Mouse (Mus musculus) frontal cortex, adult (tissue): ENCODE measurements around the gene Clasp2.
"Not testable (repeated sequence)": the region's sequence is repeated elsewhere in the genome, so short reads cannot be mapped to it uniquely, and the experiment has no call there.

ENCODE experiments used
- ATAC-seq: cut with Nextera tagmentation; 2 replicates; pipeline ENCODE4 v1.9.2; 2017; ENCODE audit warnings: mild to moderate bottlenecking, moderate library complexity, mixed read lengths; ENCODE audit not compliant: low TSS enrichment

Clasp2 gene

DNA sequence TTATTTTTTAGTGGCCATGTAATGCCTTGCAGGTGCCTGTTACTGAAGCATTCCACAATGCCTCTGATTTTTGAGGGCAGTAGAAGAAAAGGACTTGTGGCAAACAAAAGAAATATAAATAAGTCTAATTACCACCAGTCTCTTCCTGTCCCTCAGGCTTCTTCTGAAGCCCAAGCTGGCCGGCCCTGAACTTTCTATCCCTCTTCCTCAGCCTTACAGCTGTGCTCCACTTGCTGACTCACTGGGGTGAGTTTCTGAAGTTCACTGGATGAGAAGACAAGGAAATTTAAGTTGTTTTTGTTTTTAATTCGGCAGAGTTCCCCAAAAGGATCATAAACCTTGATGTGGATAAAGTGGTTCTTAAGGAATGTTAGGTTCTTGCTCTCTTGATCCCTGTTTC lies 74.6 kb downstream of the Clasp2 start:
- no peak for ATAC-seq

- peak; percentile 88 for ATAC-seq
Measured at GRCm38 (mm10) chr9:113822150-113822549, 80.9 kb downstream of the Clasp2 start.

- no peak; the same call in 1 of the 2 replicates for ATAC-seq
Measured at GRCm38 (mm10) chr9:113828719-113829118, 87.4 kb downstream of the Clasp2 start.

DNA sequence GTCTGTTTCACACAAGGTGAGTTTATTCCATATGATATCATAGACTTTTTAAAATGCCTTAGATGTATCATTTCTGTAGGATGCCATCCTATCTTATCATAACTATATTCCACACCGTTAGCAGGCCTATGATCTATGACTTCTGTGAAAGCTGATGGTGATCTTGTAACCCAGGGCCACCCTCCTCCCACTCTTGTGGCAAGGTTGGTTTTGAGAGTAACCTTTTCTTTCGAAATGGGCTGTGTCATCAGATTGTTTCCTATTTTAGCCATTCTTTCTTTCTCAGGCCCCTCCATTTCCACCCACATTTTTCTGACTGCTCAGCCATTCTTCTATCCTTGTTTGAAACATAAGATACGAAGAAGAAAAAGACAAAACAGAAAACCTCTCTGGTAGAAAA lies 88.9 kb downstream of the Clasp2 start:
- ATAC-seq, result no peak

- no peak for ATAC-seq
Measured at GRCm38 (mm10) chr9:113833481-113833880, 92.2 kb downstream of the Clasp2 start.

GRCm38 (mm10) chr9:113837001-113837400 lies 95.7 kb downstream of the Clasp2 start:
- ATAC-seq, result no peak

DNA sequence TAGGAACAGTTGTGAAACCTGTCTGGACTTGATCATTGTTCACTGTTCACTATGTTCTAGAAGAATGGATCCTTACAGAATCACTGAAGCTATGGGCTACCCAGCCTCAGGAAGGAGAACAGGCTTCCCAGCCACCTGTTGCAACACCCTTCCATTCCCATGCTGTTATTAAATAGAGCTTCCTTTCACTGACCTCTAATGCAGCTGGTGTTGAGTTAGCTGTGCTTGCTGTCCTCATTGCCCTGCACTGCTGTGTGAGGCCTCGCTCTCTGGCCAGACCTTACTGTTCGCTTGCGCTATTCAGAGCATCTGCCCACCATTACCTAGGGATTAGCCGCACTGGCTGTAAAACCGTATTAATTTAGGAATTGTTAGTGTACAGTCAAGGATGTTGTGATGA lies 96.2 kb downstream of the Clasp2 start:
- ATAC-seq, result no peak

GRCm38 (mm10) chr9:113844029-113844428 lies 102.8 kb downstream of the Clasp2 start:
- no peak for ATAC-seq

- ATAC-seq, result no peak
Measured at GRCm38 (mm10) chr9:113855441-113855840, 114.2 kb downstream of the Clasp2 start.

DNA sequence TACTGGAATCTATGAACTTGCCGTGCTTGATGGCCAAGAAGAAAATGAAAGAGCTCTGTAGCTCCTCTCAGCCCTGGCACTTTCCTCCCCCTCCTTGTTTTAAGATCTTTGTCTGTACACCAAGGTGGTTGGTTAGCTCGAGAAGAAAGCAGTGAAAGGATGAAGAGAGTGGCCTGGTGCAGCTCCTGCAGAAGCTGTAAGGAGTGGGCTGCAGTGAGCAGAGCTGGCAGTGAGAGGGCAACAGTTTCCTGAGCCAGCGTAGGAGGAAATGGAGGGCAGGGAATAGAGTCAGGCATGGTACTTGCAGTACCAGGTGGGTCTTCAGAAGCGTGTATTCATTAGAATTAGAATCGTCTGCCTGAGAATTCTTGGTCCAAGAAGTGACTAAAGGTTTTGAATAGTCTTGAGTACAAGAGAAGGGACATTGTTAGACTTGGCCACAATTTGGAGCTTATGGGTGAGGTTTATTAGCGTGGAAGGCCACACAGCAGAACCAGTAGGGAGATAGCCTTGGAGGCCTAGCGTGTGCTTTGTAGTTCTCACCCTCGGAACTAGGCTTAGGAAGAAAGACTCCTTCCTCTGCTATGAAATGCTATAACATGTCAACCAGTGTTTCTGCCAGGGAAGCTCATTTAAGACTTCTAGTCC lies 116.1 kb downstream of the Clasp2 start:
- ATAC-seq, result peak; percentile 64

DNA sequence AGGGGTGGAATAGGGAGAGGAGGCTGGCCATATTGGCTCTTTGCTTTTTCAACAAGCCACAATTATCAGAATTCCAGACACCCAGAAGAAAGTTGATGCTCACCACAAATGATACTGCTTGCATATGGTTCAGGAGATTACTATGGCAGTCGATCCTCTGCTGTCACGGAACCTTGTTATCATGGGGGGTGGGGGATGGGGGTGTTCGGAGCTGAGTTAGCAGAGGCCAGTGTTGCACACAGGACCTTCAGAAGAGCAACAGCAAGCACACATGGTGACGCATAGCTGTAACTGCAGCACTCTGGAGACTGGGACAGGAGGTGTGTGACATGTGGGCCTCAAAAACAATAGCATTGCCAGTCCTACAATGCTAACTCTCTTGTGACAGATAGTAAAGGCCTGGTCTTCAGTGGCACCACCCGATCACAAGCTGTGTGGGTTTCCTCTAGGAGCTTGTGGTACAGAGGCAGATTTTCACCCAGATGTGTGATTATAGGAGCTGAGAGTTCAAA lies 116.7 kb downstream of the Clasp2 start:
- peak; percentile 32; the same call in 1 of the 2 replicates for ATAC-seq

DNA sequence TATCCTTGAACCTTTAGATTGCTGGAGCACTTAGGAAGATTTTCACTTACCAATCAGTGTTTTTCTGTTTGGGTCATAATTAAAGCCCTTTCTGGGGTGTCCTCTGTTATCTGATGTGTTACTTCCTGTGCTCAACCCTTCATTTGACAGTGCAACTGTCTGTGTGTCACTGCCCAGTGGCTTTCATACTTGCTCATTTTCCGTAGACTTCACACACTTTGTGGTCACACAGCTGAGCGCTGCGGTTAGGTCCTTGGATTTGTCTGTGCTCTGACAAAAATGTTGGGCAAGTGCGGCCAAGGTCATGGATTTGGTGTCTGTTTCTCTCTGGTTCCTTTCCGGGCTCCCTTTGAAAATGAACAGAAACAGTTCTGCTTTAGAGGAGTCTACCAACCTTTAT lies 118.1 kb downstream of the Clasp2 start:
- ATAC-seq, result no peak

- no peak for ATAC-seq
Measured at GRCm38 (mm10) chr9:113863370-113863999, 122.2 kb downstream of the Clasp2 start.

GRCm38 (mm10) chr9:113867951-113868350 lies 126.7 kb downstream of the Clasp2 start:
- ATAC-seq, result peak; percentile 77

- no peak for ATAC-seq
Measured at GRCm38 (mm10) chr9:113894903-113895302, 153.6 kb downstream of the Clasp2 start.

DNA sequence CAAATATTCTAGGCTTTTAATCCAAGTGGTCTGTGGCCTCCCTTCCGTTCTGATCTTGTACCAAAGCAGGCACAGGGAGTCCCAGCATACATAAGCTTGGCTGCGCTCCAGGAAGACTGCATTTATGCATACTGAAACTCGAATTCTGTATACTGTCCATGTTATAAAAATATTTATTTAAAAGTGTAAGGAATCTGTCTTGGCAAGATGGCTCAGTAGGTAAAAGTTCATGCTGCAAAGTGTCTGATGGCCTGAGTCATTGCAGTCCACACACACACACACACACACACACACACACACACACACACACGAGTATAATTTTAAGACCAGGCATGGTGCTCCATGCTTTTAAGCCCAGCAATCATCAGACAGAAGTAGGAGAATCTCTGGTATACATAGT lies 161.9 kb downstream of the Clasp2 start:
- ATAC-seq, result no peak

DNA sequence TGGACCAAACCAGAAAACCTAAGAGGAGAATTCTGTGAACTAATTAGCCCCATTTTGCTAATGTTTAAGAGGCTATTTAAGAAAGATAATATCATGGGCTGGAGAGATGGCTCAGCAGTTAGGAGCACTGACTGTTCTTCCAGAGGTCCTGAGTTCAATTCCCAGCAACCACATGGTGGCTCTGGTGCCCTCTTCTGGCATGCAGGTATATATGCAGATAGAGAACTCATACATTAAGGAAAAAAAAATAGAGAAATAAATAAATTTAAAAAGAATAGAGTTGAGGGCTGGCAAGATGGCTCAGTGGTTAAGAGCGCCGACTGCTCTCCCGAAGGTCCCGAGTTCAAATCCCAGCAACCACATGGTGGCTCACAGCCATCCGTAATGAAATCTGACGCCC lies 163.0 kb downstream of the Clasp2 start:
- not testable (repeated sequence) for ATAC-seq

- no peak for ATAC-seq
Measured at GRCm38 (mm10) chr9:113915789-113916188, 174.5 kb downstream of the Clasp2 start.

GRCm38 (mm10) chr9:113922677-113923076 lies 181.4 kb downstream of the Clasp2 start:
- ATAC-seq, result no peak

GRCm38 (mm10) chr9:113924883-113925282 lies 183.6 kb downstream of the Clasp2 start:
- ATAC-seq, result no peak

GRCm38 (mm10) chr9:113928591-113928990 lies 187.3 kb downstream of the Clasp2 start:
- no peak for ATAC-seq

DNA sequence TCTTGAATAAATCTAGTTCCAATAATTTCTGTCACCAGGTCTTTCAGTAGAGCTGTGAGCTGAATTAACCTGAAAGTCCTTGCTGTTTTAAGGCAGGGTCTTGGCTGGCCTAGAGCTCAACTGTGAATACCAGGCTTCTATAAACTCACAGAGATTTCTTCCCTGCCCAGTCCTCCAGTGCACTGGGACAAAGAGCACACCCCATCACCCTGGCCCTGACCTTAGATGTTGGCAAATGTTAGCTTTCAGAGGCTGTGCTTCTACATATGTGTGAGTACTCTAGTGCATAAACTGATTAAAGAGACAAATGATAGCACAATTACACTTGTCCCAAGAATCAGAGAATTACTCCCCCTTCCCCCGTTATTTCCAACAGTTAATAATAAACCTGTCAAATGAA lies 188.4 kb downstream of the Clasp2 start:
- no peak for ATAC-seq
